Mouse (Mus musculus) monocyte, adult 5-6 weeks (primary cell): ENCODE results near the gene Trim72. TPM values are rescaled to one million over a fixed set of nuclear protein-coding genes. Genes with fewer than 3 reads are reported as not detected.
"Not testable (repeated sequence)": the region's sequence is repeated elsewhere in the genome, so short reads cannot be mapped to it uniquely, and the experiment has no call there.

Experiments used
- ATAC-seq: fragments of 153-309, 156-312 bp; replicated peaks from 2 replicates; pipeline ENCODE4 v1.8.0; 2017; ENCODE audit warnings: mild to moderate bottlenecking; ENCODE audit not compliant: low TSS enrichment, insufficient number of reproducible peaks, severe bottlenecking, poor library complexity, low FRiP score
- total RNA-seq: library from RNA; stranded (forward); fragments of 200-1000, 200-491, 200-594 nt; gene quantifications from 3 replicates; pipeline ENCODE4 v1.2.3, GENCODE M21; 2017

The Trim72 gene
- total RNA-seq, 1 experiment from 2014 or later: not detected

DNA sequence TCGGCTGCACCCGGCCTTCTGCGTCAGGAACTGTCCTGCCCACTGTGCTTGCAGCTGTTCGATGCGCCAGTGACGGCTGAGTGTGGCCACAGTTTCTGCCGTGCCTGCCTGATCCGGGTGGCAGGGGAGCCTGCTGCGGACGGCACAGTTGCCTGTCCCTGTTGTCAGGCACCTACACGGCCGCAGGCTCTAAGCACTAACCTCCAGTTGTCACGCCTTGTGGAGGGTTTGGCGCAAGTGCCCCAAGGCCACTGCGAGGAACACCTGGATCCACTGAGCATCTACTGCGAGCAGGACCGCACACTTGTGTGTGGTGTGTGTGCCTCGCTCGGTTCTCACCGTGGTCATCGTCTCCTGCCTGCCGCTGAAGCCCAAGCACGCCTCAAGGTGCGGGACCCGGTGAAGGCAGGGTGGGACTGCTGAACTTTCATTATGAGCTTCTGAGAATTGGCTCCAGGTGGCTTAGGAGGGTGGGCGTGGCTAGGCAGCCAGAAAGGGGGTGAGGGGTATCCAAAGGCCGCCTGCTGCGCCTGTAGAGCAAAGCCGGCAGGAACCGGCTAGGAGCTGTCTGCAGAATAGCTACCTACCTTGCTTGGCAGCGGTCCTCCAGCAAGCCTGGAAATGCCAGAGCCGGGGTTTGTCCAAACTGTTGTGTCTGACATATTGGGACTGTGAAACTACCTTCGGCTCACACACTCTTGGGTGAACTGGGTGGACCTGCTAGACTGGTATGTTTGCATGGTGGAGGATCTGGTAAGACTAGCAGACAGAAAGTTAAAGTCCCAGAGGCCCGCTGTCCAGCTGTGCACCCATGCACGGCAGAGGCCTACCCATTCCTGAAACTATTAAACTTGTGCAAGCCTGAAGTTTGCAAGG, 976 bp downstream of the Trim72 start:
- no peak for ATAC-seq

DNA sequence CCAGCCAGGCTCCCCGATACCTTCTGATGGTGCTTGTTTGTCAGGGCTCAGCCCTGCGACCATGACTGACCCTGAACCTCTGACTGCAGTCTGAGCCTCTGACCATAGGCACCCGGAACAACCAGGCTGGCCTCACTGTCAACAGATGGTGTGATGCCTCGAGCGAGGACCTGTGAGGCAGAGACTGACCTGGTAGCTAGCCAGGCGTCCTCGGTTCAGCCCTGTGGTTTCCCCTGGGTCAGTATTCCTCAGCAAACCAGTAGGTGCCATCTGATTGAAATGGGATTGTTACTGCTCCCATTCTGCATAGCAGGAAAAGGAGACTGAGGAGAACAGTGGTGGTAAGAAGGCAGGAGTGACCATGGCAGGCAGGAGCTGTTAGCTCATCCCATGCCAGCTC, 2.4 kb downstream of the Trim72 start:
- no peak for ATAC-seq

DNA sequence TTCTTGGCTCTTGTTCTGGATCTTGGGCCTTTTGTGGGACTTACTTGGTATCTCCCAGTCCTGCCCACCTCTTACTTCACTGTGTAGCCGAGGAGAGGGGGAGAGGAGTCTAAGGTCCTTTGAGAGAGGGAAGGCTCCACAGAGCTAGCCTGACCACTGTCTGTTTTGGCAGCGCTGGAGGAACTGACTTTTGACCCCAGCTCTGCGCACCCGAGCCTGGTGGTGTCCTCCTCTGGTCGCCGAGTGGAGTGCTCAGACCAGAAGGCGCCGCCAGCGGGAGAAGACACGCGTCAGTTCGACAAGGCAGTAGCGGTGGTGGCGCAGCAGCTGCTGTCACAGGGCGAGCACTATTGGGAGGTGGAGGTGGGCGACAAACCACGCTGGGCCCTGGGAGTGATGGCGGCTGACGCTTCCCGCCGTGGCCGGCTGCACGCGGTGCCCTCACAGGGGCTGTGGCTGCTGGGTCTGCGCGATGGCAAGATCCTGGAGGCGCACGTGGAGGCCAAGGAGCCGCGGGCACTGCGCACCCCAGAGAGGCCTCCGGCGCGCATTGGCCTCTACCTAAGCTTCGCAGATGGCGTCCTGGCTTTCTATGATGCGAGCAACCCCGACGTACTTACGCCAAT, 6.1 kb downstream of the Trim72 start:
- no peak for ATAC-seq

DNA sequence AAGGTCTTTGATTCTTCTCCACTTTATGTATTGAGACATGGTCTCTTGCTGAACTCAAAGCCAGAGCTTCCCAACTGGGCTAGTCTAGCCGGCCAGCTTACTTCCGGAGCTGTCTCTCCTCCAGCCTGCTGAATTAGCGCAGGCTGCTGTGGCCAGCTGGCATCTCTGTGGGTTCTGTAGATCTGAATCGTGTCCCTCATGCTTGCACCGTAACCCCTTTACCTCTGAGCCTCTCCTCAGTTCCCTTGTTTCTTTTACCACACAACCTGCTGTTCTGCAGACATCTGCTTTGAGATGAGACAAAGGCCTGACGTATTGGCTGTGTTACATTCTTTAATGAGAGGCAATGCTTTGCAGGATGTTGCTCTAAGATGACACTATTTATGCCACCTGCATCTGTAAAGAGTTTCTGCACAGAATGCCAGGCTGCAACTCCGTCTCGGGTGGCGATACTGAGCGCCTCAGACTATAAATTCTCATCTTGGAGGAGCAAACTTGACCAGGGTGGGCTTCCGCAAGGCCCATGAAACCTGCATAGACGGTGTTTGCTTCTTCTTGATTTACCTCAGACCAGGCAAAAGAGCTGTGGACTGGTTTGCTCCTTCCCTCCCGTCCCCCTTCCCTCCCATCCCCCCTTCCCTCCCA, 8.5 kb downstream of the Trim72 start:
- no peak for ATAC-seq

DNA sequence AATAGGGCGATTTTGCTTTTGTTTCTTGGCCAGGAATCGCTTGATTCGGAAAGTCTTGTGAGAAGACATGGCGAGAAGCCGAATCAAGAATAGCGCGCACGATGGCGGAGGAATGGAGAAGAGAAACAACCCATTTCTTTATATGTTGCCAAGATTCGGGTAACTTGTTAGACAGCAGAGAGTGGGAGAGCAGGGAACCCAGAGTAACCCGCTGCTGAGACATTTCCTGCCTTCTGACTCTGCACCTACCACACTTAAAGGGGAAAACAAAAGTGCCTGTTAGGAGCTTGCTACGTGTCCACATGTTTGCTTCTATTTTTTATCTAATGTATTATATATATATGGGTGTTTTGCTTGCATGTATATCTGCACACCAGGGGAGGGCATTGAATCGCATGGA, 9.4 kb downstream of the Trim72 start:
- ATAC-seq: no peak

DNA sequence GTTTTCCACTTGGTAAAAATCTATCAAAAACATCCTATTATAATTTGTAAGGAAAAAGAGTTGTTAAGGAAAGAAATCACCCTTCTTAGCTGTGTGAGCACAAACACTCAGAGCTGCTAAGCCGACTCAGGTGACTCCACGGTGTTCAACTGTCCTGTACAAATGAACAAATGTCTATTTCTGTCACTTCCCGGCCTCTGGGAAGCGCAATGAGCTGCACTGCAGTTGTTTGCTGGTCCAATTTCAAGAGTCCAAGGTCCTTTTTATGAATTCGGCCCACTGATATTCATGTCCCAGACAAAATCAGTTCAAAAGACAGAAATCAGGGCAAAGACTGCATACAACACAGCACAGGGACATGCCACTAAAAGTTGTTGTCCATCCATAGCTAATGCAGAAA, 12.4 kb downstream of the Trim72 start:
- not testable (repeated sequence) for ATAC-seq

DNA sequence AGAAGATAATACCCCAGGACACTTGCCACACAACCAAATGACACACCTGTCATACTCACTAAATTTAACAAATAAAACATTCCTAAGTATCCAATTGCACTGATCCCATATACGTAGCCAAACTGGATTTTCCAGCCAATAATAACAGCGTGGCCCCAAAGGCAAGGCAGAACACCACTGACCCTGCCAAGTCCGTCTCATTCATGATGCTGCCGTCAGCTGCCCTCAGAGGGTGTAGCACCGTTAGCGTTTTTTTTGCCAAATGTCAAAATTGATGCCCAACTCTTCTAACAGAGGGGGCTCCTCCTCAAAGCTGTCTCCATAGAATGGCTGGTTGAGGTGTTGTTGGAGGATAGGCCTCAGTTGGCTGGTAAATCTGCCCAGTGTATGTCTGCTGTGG, 12.9 kb downstream of the Trim72 start:
- ATAC-seq: no peak

DNA sequence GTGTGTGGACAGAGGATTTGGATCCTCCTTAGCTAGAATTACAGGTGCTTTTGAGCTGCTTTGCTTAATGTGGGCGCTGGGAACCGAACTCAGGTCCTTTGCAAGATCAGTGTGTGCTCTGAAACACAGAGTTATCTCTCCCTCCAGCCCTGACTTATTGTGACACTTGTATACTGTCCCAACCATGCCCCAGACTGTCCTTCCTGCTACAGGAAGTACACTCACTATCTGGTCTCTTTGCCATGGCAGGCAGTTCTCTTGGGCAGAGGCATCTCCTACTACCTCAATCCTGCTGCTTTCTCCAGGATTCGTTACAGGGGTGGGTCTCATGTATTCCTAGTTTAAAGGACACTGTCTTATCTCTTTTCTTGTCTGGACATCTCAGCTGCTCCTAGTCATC, 14.5 kb downstream of the Trim72 start:
- ATAC-seq: no peak

DNA sequence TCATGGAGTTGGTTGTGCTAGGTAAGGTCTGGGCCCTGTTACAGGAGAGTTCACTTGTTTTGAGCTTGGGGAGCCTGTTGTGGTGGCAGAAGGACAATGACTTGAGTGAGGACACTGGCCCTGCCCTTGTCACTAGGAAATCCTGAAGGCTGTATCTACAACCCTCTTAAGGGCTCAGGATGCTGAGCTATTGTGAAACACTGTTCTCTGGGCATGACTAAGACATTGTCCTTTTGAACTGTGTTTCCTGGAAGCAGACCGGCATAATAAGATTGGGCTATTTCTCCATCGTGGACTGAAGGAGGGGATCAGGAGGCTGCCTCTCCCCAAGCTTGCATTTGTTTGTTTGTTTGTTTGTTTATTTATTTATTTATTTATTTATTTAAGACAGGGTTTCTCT, 15.4 kb downstream of the Trim72 start:
- ATAC-seq: 0 out of 2 replicates have a peak, but pooled peaks have one; percentile 50

DNA sequence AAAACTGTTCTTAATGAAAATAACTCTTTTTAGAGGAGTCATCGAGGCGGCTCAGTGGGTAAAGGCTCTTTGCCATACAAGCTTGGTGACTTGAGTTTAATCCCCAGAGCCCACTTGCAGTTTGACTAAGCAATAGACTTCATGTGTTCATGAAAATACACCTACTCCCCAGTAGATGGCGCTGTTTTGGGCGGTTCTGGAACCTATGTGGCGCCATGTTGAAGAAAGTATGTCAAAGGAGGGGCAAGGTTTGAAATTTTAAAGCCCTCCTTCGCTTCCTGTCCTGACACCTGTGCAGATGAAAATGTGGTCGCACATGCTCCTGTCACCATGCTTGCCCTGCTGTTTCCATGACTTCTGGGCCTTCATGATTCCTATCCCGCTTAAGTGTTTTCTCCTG, 19.2 kb downstream of the Trim72 start:
- ATAC-seq: no peak; the same call in 1 of the 2 replicates

DNA sequence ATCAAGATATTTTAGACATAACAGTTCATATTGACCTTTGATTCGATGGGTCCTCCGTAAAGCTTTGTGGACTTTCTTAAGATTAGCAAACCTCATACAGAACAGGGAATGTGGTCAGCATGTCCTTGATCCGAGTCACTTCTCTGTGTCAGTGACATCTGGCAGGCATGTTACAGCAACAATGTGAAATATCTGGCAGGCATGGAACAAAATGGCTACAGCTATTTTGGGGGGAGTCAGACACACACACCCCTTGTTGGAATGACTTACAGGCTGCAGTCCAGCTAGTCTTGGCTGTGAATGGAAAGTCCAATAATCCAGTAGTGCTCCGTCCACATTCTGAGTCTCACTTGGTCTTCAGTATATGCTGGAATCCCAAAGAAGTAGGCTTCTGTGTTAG, 19.8 kb downstream of the Trim72 start:
- ATAC-seq: no peak

DNA sequence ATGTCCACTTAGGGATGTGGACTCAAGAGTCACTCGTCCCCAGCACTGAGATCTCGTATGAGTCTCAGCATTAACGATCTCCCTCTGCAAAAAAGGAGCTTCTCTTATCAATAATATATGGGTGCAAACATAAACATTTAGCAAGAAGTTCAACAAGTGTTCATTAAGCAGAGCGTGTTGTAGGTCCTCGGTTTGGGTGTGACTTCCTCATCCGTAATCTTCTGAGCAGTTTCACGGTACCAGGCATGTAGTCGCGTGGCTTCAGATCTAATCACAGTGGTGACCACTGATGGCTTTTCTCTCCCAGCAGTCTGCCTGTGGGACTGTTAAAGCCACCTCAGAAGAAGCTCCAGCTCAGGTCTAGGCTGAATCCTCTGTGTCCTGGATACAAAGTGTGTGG, 20.6 kb downstream of the Trim72 start:
- peak; percentile 32; the same call in 1 of the 2 replicates for ATAC-seq

DNA sequence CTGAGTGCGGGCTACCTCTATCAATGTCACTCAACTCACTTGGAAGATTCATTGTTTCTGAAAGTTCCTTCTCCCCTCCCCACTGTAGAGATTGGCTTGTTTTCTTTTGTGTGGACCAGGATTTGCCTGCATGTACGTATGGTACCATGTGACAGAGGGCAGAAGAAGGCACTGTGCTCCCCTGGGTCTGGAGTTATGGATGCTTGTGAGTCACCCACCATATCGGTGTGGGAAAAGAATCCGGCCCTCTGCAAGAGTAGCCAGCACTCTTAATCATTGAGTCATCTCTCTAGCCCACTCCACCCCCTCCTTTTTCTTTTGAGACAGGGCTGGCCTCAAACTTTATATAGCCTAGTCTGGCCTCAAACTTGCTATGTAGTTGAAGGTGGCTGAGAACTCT, 21.2 kb downstream of the Trim72 start:
- ATAC-seq: no peak

DNA sequence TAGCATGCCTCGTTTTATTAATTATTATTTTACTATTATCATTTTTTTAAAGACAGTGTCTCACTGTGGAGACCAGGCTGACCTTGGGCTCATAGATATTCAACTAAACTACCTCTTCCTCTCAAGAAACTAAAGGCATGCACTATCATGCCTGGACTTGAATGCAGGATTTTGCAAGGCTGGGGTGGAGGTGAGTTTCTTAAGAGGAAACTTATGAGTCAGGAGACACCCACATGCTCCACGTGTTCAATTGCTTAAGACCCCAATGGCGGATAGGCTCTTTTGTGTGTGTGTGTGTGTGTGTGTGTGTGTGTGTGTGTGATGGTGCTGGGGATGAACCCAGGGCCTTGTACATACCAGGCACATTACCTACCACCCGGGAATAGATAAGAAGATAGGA, 21.6 kb downstream of the Trim72 start:
- peak; percentile 66 for ATAC-seq

DNA sequence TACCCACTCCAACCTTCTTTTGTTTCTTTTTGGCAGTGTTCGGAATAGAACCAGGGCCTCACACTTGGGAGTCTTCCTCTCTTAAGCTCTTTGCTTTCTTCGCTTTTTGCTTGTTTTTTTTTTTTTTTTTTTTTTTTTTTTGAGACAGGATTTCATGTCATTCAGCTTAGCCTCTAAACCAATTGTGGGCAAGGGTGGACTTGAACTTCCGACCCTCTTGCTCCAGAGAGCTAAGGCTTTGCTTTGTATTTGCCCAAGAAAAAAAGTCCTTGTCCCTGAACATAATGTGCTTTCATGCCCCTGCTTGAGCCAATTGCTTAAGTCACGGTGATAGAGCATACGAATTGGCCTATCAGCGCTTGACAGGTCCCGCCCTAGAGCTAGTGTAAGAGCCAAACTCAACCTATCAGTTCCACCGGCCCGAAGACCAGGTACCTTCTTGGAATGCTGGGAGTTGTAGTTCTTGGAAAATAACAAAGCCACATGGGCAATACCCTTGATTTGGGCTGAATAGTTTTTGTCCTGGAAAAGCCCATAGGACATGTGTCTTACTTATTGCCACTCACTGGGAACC, 27.7 kb downstream of the Trim72 start:
- ATAC-seq: no peak

DNA sequence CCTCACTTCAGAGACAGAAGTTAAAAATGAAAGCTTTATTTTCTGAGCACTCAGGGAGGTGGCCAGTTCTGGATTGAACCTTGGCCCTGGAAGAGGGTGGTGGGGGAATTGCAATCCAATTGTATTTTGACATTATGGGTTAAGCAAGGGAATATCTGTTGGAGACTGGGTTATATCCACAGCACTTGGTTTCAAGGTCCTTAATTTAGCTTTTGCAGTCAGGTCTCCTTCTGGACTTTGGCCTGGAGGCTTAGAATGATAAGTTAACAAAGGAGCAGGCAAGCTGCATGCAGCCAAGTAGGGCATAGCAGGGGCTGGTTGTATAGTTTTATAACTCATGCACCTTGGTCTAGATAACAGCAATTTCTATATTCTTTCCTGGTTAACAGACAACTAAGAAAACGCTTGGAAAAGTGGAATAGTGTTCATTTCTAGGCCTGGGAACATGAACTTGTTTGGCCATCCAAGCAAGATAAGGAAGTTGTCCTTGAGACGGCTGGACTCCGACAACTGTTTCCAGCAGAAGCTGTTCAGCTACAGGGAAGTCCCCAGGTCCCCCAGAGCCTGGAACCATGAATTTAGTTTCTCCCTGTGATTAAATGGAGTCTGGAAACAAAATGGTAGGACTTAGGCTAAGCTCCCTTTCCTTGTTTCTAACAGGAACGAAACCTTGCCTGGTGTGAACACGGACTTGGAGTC, 28.7 kb downstream of the Trim72 start:
- no peak for ATAC-seq

DNA sequence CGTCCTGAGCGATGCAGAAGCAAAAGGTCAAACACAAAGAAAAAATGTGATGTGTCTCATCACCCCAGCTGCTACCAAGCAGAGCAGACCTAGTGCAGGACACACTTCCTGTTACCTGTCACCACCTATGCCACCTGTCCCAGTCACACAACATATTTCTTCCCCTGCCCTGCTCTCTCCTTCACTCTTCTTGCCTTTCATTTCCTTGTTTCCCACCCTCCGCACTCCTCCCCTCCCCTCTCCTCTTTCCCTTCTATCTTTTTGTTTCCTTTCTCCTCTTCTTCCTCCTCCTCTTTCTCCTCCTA, 29.2 kb downstream of the Trim72 start:
- no peak for ATAC-seq

DNA sequence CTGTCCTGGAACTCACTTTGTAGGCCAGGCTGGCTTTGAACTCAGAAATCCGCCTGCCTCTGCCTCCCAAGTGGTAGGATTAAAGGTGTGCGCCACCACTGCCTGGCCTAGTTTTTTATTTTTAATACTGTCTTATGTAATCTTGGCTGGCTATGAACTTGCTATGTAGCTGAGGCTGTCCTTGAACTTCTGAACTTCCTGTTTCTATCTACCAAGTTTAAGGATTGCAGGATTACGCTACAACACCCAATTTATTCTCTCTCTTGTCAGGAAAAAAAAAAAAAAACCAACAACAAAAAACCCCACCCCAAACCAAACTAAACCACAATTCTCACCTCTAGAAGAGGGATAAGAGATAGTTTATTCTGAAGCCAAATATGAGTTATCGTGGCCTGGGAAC, 29.9 kb downstream of the Trim72 start:
- ATAC-seq: no peak

DNA sequence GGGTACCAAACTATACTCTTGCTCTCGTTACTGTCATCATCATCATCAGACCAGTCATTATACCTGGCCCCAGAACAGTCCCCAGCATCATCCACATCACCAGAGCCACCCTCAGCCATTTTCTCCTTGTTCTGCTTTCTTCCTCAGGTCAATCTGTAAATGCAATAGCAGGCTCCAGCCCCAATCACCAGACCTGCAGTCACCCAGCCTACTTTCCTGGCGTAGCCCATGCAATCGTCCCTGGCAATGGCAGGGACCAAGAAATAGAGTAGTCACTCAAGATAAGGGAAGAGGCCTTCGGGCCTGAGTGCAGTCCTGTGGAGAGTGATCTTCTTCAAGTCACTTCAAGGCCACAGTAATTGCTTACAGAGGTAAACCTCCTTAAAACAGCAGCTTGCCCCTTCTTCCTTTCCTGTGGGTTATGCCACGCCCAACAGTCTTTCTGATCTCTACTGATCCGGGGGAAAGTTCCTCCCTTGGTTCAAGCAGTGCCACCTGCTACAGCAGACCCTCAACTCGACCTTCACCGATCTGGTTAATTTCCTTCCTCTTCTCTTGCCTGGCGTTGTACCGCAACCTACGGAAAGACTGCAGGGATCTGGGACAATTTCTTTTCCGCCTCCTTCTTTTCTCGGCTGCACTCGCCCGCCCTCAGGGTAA, 38.5 kb downstream of the Trim72 start:
- ATAC-seq: peak; percentile 27; the same call in 1 of the 2 replicates
